Mouse (Mus musculus) liver, embryonic 16.5 days (tissue): ENCODE measurements around the gene Olfr811. TPM values are rescaled to one million over a fixed set of nuclear protein-coding genes. Genes with fewer than 3 reads are reported as not detected.

Source experiments
- ATAC-seq: fragments of 200-750 bp; cut with Nextera tagmentation; 2 replicates; pipeline ENCODE4 v1.8.0; 2017; ENCODE audit warnings: low read depth, mild to moderate bottlenecking, moderate number of reproducible peaks, moderate library complexity
- H3K27ac ChIP-seq: fragments of 300-500 bp; sonication (generic); 2 replicates; pipeline ENCODE4 v1.5.1; 2014; ENCODE audit warnings: mild to moderate bottlenecking, low read length
- H3K27me3 ChIP-seq: fragments of 300-500 bp; sonication (generic); 2 replicates; pipeline ENCODE4 v1.6.1; 2014; ENCODE audit warnings: low read depth, low read length, mixed read lengths; ENCODE audit not compliant: control insufficient read depth, insufficient read depth
- H3K36me3 ChIP-seq: fragments of 300-500 bp; sonication (generic); 2 replicates; pipeline ENCODE4 v1.6.1; 2014; ENCODE audit warnings: mild to moderate bottlenecking; ENCODE audit not compliant: control insufficient read depth, insufficient read depth
- H3K4me1 ChIP-seq: fragments of 300-500 bp; sonication (generic); 2 replicates; pipeline ENCODE4 v1.6.1; 2014; ENCODE audit warnings: low read depth, low read length, mixed read lengths; ENCODE audit not compliant: control insufficient read depth
- H3K4me2 ChIP-seq: fragments of 300-500 bp; sonication (generic); 2 replicates; pipeline ENCODE4 v1.6.1; 2014; ENCODE audit warnings: low read depth, low read length, mixed read lengths
- H3K4me3 ChIP-seq: fragments of 300-500 bp; sonication (generic); 2 replicates; pipeline ENCODE4 v1.5.1; 2014; ENCODE audit warnings: low read depth, mild to moderate bottlenecking, low read length
- H3K9ac ChIP-seq: fragments of 300-500 bp; sonication (generic); 2 replicates; pipeline ENCODE4 v1.6.1; 2014; ENCODE audit warnings: low read depth, low read length
- H3K9me3 ChIP-seq: fragments of 300-500 bp; sonication (generic); replicated peaks from 2 replicates; pipeline ENCODE4 v1.6.1; 2016; ENCODE audit warnings: low read length; ENCODE audit not compliant: control insufficient read depth
- WGBS: fragments of 180-500 bp; shearing (Covaris S2); extraction: QIAGEN DNeasy Blood & Tissue Kit; methylation state at CpG from one replicate; pipeline ENCODE4 v1.1.7; 2014; ENCODE audit not compliant: insufficient replicate concordance; 5-methylcytosine and 5-hydroxymethylcytosine counted together
- polyA plus RNA-seq: library from polyadenylated mRNA; unstranded; fragments of >200 nt; fragmentation: Nextera tagmentation; extraction: Ambion mirVana; gene quantifications from 2 replicates; pipeline ENCODE4 v1.2.1, GENCODE M21; 2015

The Olfr811 gene
- not detected in 2 replicates for polyA plus RNA-seq

DNA sequence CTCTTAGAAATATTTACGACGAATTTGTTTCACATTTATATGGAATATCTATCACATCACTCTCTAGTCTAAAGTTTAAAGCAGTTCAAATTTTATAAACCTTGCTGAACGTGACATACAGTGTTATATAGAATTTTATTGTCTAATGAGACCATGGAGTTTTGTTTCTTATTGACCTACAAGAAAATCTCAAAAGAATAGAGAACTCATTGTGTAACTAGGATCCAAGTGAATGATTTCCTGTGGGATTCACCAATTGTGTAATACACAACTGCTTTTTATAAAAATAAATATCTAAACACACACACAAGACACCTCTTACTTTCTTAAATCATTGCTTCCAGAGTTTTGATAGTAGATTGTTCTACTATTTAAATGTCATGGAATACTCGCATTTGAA, at the start of gene Olfr811:
TSS of gene Olfr811 (minus strand) at position 101 of the 400 bp plus-strand sequence.
- ATAC-seq = no peak
- 56% methylated on average over 4 of the region's 4 CpGs for WGBS
- Histone ChIP-seq H3K4me3 (no peak within 1 kb of the TSS), H3K9ac (no peak within 1 kb of the TSS), H3K9me3 (no peaks in the 10 kb centered on the region), H3K4me1 (no peaks in the 10 kb centered on the region), H3K4me2 (no peak within 1 kb of the TSS), H3K27me3 (no peaks in the 10 kb centered on the region), H3K27ac (no peak within 1 kb of the TSS), H3K36me3 (no peaks in the 10 kb centered on the region)

- Histone ChIP-seq H3K27ac (no peak overlapping the region), H3K4me2 (no peak overlapping the region), H3K36me3 (no peaks in the 10 kb centered on the region), H3K4me1 (no peaks in the 10 kb centered on the region), H3K27me3 (no peaks in the 10 kb centered on the region), H3K9me3 (no peaks in the 10 kb centered on the region), H3K4me3 (no peak overlapping the region), H3K9ac (no peak overlapping the region)
- 55% methylated on average over 1 of the region's 1 CpGs for WGBS
- ATAC-seq = no peak
These were observed 43.1 kb upstream of the Olfr811 start for GRCm38 (mm10) chr10:129847343-129847742.

DNA sequence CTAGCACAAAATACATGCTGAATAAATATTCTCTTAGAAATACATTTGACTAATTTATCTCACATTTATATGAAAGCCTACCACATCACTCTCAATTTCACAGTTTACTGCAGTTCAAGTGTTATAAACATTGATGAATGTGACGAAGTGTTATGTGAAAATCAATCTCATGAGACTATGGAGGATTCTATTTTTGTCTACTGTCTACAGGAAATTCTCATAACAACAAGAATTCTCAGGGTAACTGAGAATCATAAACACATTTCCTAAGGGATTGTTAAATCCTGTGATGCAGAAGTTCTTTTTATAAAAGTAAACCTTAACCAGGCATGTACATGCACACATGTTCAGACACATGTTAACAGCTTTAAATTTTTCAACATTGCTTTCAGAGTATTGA, 41.8 kb upstream of the Olfr811 start, which contains the start of gene Olfr812:
TSS of gene Olfr812 (minus strand) at position 101 of the 400 bp plus-strand sequence.
- H3K27me3 ChIP-seq = no peaks in the 10 kb centered on the region
- no peak for ATAC-seq

DNA sequence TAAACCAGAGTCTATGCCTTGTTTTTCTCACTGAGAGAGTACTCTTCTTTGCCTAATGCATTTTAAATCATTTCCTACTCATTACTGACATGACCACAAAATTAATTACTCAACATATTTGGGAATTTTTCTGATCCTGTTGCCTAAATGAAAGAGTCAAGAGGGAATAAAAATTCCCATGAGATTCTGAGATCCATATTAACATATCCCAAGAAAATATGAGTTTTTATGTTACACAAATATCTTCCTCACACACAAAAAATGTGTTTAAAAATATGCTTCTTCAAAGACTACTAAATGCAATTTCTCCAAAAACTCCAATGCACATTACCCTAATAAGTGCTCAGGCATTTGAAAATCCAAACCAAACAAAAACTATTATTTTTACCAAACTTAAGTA, 9.4 kb downstream of the Olfr811 start, which contains the start of gene Olfr810:
TSS of gene Olfr810 (minus strand) at position 101 of the 400 bp plus-strand sequence.
- Histone ChIP-seq H3K9ac (no peak within 1 kb of the TSS), H3K27ac (no peak within 1 kb of the TSS), H3K4me2 (no peak within 1 kb of the TSS), H3K4me1 (no peaks in the 10 kb centered on the region), H3K4me3 (no peak within 1 kb of the TSS), H3K9me3 (no peaks in the 10 kb centered on the region), H3K36me3 (no peaks in the 10 kb centered on the region), H3K27me3 (no peaks in the 10 kb centered on the region)
- ATAC-seq = no peak

More for the DNA sequence above, 41.8 kb upstream of the Olfr811 start, which contains the start of gene Olfr812:
- no peaks in the 10 kb centered on the region for H3K36me3 ChIP-seq
- H3K27ac ChIP-seq = no peak within 1 kb of the TSS
- WGBS = 33% methylated on average over 1 of the region's 1 CpGs
- H3K9ac ChIP-seq = no peak within 1 kb of the TSS
- no peak within 1 kb of the TSS for H3K4me2 ChIP-seq
- no peak within 1 kb of the TSS for H3K4me3 ChIP-seq
- H3K9me3 ChIP-seq = no peaks in the 10 kb centered on the region
- no peaks in the 10 kb centered on the region for H3K4me1 ChIP-seq

DNA sequence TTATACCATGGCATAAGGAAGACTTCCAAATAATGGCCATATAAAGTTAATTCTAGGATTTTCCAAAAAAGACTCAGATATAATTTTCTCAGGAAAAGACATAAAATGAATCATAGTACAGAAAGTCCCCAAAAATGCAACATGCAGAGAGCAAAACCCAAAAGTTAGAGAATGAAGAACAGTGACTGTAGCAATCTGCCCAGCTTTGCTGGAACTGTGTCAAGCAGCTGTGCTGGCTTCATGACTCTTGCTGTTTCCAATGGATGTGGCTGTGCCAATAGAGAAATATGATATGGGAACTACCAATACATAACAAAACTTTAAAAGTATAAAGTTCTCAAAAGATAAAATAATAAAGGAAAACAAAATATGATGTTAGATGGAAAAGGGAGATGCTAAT, 26.1 kb downstream of the Olfr811 start:
- Histone ChIP-seq H3K9me3 (no peaks in the 10 kb centered on the region), H3K4me1 (no peaks in the 10 kb centered on the region), H3K4me2 (no peak overlapping the region), H3K27me3 (no peaks in the 10 kb centered on the region), H3K4me3 (no peak overlapping the region), H3K27ac (no peak overlapping the region), H3K36me3 (no peaks in the 10 kb centered on the region), H3K9ac (no peak overlapping the region)
- ATAC-seq = no peak

- no peaks in the 10 kb centered on the region for H3K36me3 ChIP-seq
- H3K4me3 ChIP-seq = no peak within 1 kb of the TSS
- H3K27me3 ChIP-seq = no peaks in the 10 kb centered on the region
- H3K4me2 ChIP-seq = no peak within 1 kb of the TSS
- H3K27ac ChIP-seq = no peak within 1 kb of the TSS
- no peak for ATAC-seq
- H3K9me3 ChIP-seq = no peaks in the 10 kb centered on the region
- no peaks in the 10 kb centered on the region for H3K4me1 ChIP-seq
- no peak within 1 kb of the TSS for H3K9ac ChIP-seq
These were observed 29.9 kb downstream of the Olfr811 start, which contains the start of gene Olfr809 for GRCm38 (mm10) chr10:129774338-129774737. Gene Olfr809 (plus strand): TSS chr10:129774638.

GRCm38 (mm10) chr10:129765182-129765581, 39.0 kb downstream of the Olfr811 start, which contains the start of gene Olfr808:
Gene Olfr808 (plus strand): TSS chr10:129765482.
- Histone ChIP-seq H3K27ac (no peak within 1 kb of the TSS), H3K9ac (no peak within 1 kb of the TSS), H3K4me1 (no peaks in the 10 kb centered on the region), H3K4me2 (no peak within 1 kb of the TSS), H3K4me3 (no peak within 1 kb of the TSS), H3K27me3 (no peaks in the 10 kb centered on the region), H3K36me3 (no peaks in the 10 kb centered on the region), H3K9me3 (no peaks in the 10 kb centered on the region)
- 61% methylated on average over 1 of the region's 1 CpGs for WGBS
- ATAC-seq = no peak

DNA sequence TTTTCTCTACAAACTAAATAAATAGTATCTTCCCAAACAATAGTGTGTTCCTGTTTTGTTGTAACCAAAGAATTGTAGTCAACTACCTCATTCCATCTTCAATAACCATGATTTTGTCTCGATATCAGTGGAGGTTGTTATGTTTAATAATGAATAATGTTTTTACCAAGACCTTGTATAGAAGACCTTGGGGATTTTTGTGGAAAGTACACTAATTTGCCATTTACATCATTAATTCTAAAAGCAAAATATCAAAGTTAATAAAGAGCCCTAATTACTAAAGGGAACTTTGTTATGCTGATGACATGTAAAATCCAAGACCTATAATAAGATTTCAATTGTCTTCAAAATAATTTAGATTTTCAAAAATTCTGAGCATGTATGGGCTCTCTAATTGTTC, 46.5 kb downstream of the Olfr811 start, which contains the start of gene Olfr807:
TSS of gene Olfr807 (minus strand) at position 101 of the 400 bp plus-strand sequence.
- Histone ChIP-seq H3K4me3 (no peak within 1 kb of the TSS), H3K4me2 (no peak within 1 kb of the TSS), H3K36me3 (no peaks in the 10 kb centered on the region), H3K4me1 (no peaks in the 10 kb centered on the region), H3K9ac (no peak within 1 kb of the TSS), H3K27ac (no peak within 1 kb of the TSS), H3K27me3 (no peaks in the 10 kb centered on the region), H3K9me3 (no peaks in the 10 kb centered on the region)
- ATAC-seq = no peak
- 53% methylated on average over 1 of the region's 1 CpGs for WGBS
